Mouse (Mus musculus) lung, embryonic 16.5 days (tissue): ENCODE measurements around the gene Cyp46a1. TPM values are rescaled to one million over a fixed set of nuclear protein-coding genes. Genes with fewer than 3 reads are reported as not detected.

Source experiments
- ATAC-seq: fragments of 200-750 bp; cut with Nextera tagmentation; 2 replicates; pipeline ENCODE4 v1.8.0; 2017; ENCODE audit warnings: low read depth, mild to moderate bottlenecking, moderate library complexity
- H3K27ac ChIP-seq: fragments of 300-500 bp; sonication (generic); 2 replicates; pipeline ENCODE4 v1.5.1; 2014; ENCODE audit warnings: mild to moderate bottlenecking, control low read depth, low read length
- H3K27me3 ChIP-seq: fragments of 300-500 bp; sonication (generic); 2 replicates; pipeline ENCODE4 v1.6.1; 2014; ENCODE audit warnings: low read depth, low read length, mixed read lengths; ENCODE audit not compliant: control insufficient read depth, insufficient read depth
- H3K36me3 ChIP-seq: fragments of 300-500 bp; sonication (generic); 2 replicates; pipeline ENCODE4 v1.6.1; 2014; ENCODE audit warnings: low read length; ENCODE audit not compliant: control insufficient read depth, insufficient read depth
- H3K4me1 ChIP-seq: fragments of 300-500 bp; sonication (generic); replicated peaks from 2 replicates; pipeline ENCODE4 v1.6.1; 2014; ENCODE audit warnings: low read length, mixed read lengths; ENCODE audit not compliant: control insufficient read depth, insufficient read depth
- H3K4me2 ChIP-seq: fragments of 300-500 bp; sonication (generic); 2 replicates; pipeline ENCODE4 v1.6.1; 2014; ENCODE audit warnings: low read depth, low read length, control low read depth
- H3K4me3 ChIP-seq: fragments of 300-500 bp; sonication (generic); 2 replicates; pipeline ENCODE4 v1.5.1; 2014; ENCODE audit warnings: mild to moderate bottlenecking, low read length, control low read depth
- H3K9ac ChIP-seq: fragments of 300-500 bp; sonication (generic); 2 replicates; pipeline ENCODE4 v1.6.1; 2014; ENCODE audit warnings: low read length, control low read depth
- H3K9me3 ChIP-seq: fragments of 300-500 bp; sonication (generic); 2 replicates; pipeline ENCODE4 v1.6.1; 2016; ENCODE audit warnings: low read length; ENCODE audit not compliant: control insufficient read depth
- WGBS: fragments of 180-500 bp; shearing (Covaris S2); extraction: QIAGEN DNeasy Blood & Tissue Kit; methylation state at CpG from one replicate; pipeline ENCODE4 v1.1.7; 2014; 5-methylcytosine and 5-hydroxymethylcytosine counted together
- polyA plus RNA-seq: library from polyadenylated mRNA; unstranded; fragments of >200 nt; fragmentation: Nextera tagmentation; extraction: Ambion mirVana; gene quantifications from 2 replicates; pipeline ENCODE4 v1.2.1, GENCODE M21; 2015

The Cyp46a1 gene
- polyA plus RNA-seq, 1 experiment from 2014 or later: 7.4 TPM

DNA sequence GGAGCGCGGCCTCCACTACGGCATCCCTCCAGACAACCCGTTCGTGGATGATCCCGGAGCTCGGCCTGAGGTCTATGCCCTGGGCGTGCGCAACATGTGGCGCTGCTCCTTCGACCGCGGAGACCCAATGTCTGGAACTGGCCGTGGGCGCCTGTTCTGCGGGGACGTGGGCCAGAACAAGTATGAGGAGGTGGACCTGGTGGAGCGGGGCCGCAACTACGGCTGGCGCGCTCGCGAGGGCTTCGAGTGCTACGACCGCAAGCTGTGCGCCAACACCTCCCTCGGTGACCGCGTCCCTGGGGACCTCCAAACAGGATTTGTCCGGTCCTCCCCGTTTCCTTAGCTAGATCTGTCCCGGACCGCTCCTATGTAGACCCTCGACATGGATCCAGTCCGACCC is 15.7 kb upstream of the Cyp46a1 start:
- no peaks in the 10 kb centered on the region for H3K9me3 ChIP-seq
- 8% methylated on average over 37 of the region's 37 CpGs for WGBS
- no peak overlapping the region for H3K9ac ChIP-seq
- H3K4me2 ChIP-seq: no peak overlapping the region
- ATAC-seq: no peak
- H3K4me3 ChIP-seq: no peak overlapping the region
- no peaks in the 10 kb centered on the region for H3K4me1 ChIP-seq
- no peak overlapping the region for H3K27ac ChIP-seq
- peaks cover 50% of the 10 kb centered on the region for H3K27me3 ChIP-seq
- no peaks in the 10 kb centered on the region for H3K36me3 ChIP-seq

- Histone ChIP-seq H3K27ac (no peak overlapping the region), H3K9me3 (no peaks in the 10 kb centered on the region), H3K4me3 (no peak overlapping the region), H3K36me3 (no peaks in the 10 kb centered on the region), H3K27me3 (peaks cover 50% of the 10 kb centered on the region), H3K4me2 (no peak overlapping the region), H3K9ac (no peak overlapping the region), H3K4me1 (no peaks in the 10 kb centered on the region)
- WGBS: 28% methylated on average over 8 of the region's 8 CpGs
- no peak for ATAC-seq
These were observed 14.1 kb upstream of the Cyp46a1 start for GRCm38 (mm10) chr12:108320096-108320495.

DNA sequence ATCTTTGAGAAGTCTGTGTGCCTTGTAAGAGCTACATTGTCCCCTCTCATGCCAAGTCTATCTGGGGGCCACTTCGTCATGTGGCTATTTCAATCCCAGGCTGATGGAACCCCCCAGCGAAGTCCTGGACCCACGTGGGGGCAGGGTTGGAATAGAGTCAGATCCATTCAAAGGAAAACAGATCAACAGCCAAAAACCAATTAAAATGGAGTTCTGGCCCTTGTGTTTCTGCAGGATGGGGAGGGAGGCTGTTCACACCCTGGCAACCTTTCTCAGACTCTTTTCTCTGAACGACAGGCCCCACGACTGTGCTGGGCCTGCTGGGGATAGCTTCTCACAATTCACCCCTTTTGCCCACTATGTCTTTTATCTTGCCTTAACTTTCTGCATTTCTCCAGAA is 7.8 kb upstream of the Cyp46a1 start:
- Histone ChIP-seq H3K4me1 (peaks cover 11% of the 10 kb centered on the region; the same call in 1 of the 2 replicates), H3K9me3 (no peaks in the 10 kb centered on the region), H3K27me3 (peaks cover 34% of the 10 kb centered on the region), H3K4me2 (no peak overlapping the region), H3K9ac (no peak overlapping the region), H3K4me3 (no peak overlapping the region), H3K36me3 (no peaks in the 10 kb centered on the region), H3K27ac (no peak overlapping the region)
- WGBS: 56% methylated on average over 5 of the region's 5 CpGs
- ATAC-seq: no peak

DNA sequence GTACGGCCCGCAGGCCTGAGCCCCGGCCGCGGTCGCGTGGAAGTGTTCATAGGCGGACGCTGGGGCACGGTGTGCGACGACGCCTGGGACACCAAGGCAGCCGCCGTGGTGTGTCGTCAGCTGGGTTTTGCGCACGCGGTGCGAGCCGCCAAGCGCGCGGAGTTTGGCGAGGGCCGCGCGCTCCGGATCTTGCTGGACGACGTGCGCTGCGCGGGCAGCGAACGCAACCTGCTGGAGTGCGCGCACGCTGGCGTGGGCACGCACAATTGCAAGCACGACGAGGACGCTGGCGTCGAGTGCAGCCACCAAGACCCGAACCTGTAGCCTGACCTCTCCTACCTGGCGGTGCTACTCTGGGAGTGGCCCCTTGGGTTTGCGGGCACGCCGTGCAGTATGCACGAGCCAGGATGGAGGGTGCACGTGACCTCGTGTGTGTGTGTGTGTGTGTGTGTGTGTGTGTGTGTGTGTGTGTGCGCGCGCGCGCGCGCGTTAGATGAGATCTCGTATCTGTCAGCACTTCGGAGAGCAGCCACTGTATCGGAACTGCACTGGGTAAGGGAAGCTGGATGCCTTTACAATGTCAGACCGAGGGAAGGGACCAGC is 6.2 kb upstream of the Cyp46a1 start:
- peak overlapping the region; percentile 45; the same call in 1 of the 2 replicates for H3K9ac ChIP-seq
- H3K9me3 ChIP-seq: no peaks in the 10 kb centered on the region
- H3K4me1 ChIP-seq: peaks cover 14% of the 10 kb centered on the region; the same call in 1 of the 2 replicates
- H3K27ac ChIP-seq: no peak overlapping the region
- ATAC-seq: peak; percentile 37; the same call in 1 of the 2 replicates
- WGBS: under 1% methylated on average over 63 of the region's 66 CpGs
- H3K36me3 ChIP-seq: no peaks in the 10 kb centered on the region
- peaks cover 34% of the 10 kb centered on the region for H3K27me3 ChIP-seq
- H3K4me2 ChIP-seq: peak overlapping the region; percentile 60
- peak overlapping the region; percentile 43 for H3K4me3 ChIP-seq

DNA sequence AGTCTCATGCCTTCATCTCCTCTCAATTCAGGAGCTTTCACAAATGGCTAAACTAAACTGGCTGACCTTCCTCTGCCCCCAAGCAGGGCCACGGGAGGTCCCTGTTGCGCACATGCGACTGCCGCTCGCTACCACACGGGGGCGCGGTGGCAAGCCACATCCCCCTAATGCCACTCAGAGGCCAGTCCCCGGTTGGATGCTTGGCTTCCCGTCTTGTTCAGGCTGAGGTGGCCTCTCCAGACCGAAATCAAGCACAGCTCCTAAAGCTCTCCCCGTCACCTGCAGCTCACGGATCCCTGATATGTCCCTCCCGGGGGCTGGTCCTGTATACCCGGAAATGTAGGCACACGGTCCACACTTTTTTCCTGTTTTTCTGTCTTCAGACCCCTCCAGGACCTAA is 1.1 kb upstream of the Cyp46a1 start:
- Histone ChIP-seq H3K9ac (peak overlapping the region; percentile 20), H3K27ac (no peak overlapping the region), H3K36me3 (no peaks in the 10 kb centered on the region), H3K9me3 (no peaks in the 10 kb centered on the region), H3K4me1 (peaks cover 14% of the 10 kb centered on the region), H3K4me2 (peak overlapping the region; percentile 99), H3K27me3 (peaks cover 31% of the 10 kb centered on the region), H3K4me3 (peak overlapping the region; percentile 64)
- WGBS: under 1% methylated on average over 16 of the region's 16 CpGs
- peak; percentile 56 for ATAC-seq

DNA sequence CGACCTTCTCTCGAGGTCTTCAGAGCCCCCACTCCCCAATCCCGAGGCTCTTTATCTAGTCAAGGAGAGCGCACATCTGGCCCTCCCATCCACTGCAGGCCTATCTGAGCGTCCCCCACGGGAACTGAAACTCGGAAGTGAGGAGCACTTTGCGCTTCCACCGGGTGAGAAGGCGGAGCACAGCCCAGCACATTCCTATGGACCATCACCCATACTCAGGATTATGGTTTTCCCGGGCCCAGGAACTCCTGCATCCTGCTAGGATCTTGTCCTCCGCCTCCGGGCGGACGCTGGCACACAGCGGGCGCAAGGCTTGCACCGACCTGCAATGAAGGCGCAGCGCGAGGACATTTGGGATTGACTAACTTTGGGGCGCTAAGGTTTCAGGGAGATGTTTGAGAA is 699 bp upstream of the Cyp46a1 start:
- Histone ChIP-seq H3K9ac (peak overlapping the region; percentile 20), H3K4me3 (peak overlapping the region; percentile 64), H3K27ac (peak overlapping the region; percentile 47), H3K4me1 (peaks cover 9% of the 10 kb centered on the region), H3K36me3 (no peaks in the 10 kb centered on the region), H3K4me2 (peak overlapping the region; percentile 99), H3K9me3 (no peaks in the 10 kb centered on the region), H3K27me3 (peaks cover 27% of the 10 kb centered on the region)
- under 1% methylated on average over 22 of the region's 22 CpGs for WGBS
- ATAC-seq: peak; percentile 16

GRCm38 (mm10) chr12:108334529-108334928 is 348 bp downstream of the Cyp46a1 start:
- Histone ChIP-seq H3K4me3 (peak overlapping the region; percentile 64), H3K4me2 (peak overlapping the region; percentile 99), H3K9ac (peak overlapping the region; percentile 72), H3K27ac (no peak overlapping the region), H3K27me3 (peaks cover 18% of the 10 kb centered on the region), H3K36me3 (no peaks in the 10 kb centered on the region), H3K9me3 (no peaks in the 10 kb centered on the region), H3K4me1 (peaks cover 12% of the 10 kb centered on the region)
- ATAC-seq: peak; percentile 6
- WGBS: 2% methylated on average over 28 of the region's 32 CpGs

GRCm38 (mm10) chr12:108338572-108339190 is 4.5 kb downstream of the Cyp46a1 start:
- H3K9ac ChIP-seq: no peak overlapping the region

DNA sequence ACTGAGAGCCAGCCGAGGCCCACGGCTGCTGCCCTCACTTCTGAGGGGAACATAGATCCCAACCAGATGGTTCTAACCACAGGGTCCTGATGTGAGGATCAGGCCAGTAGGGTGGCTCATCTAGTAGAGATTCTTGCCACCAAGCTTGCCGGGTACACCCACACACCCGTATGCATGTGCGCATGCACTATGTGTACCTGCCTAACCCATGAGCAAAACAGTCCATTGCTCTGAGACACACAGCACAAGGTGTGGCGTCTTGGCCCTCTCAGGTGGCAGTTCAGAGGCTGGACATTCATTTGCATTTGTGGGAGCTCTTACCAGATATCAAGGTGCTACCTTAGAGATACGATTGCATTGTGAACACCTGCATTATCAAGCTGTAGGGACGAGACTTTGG is 14.0 kb downstream of the Cyp46a1 start:
- Histone ChIP-seq H3K4me2 (no peak overlapping the region), H3K27me3 (no peaks in the 10 kb centered on the region; the same call in 1 of the 2 replicates), H3K4me1 (0 out of 2 replicates have a peak, but pooled peaks cover 3% of the 10 kb centered on the region), H3K36me3 (no peaks in the 10 kb centered on the region), H3K27ac (no peak overlapping the region), H3K9ac (no peak overlapping the region), H3K9me3 (no peaks in the 10 kb centered on the region), H3K4me3 (no peak overlapping the region)
- 80% methylated on average over 8 of the region's 8 CpGs for WGBS
- ATAC-seq: no peak

More at GRCm38 (mm10) chr12:108338572-108339190, 4.5 kb downstream of the Cyp46a1 start:
- peaks cover 5% of the 10 kb centered on the region; the same call in 1 of the 2 replicates for H3K4me1 ChIP-seq
- H3K4me3 ChIP-seq: no peak overlapping the region
- WGBS: 17% methylated on average over 14 of the region's 14 CpGs
- H3K4me2 ChIP-seq: no peak overlapping the region
- H3K27me3 ChIP-seq: peaks cover 13% of the 10 kb centered on the region
- H3K27ac ChIP-seq: no peak overlapping the region
- no peaks in the 10 kb centered on the region for H3K9me3 ChIP-seq
- ATAC-seq: no peak
- no peaks in the 10 kb centered on the region for H3K36me3 ChIP-seq
